Mouse (Mus musculus): ENCODE measurements around the gene Hnrnpll. TPM values are rescaled to one million over a fixed set of nuclear protein-coding genes. Genes with fewer than 3 reads are reported as not detected.

Gene Hnrnpll
- total RNA-seq, 2 experiments from 2014 or later = 22.9 to 27.7 TPM

DNA sequence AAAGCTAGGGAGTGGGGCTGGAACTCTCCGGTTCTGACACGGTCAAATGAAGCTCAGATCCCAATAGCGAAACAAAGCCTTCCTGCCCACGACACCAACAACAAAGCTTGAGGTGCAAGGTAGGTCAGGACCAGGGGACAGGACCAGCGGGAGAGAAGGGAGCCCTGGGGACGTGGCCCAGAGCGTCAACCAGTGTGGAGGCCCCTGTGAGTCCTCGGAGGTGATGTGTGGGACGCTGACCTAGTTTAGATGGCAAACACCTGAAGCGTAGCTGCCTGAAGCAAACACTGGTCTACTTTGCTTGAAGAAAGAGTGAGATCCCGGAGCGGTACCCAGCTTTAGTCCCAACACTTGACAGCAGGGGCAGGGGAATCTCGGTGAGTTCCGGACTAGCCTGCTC lies 62.5 kb downstream of the Hnrnpll start:
- DNase-seq = no peak

DNA sequence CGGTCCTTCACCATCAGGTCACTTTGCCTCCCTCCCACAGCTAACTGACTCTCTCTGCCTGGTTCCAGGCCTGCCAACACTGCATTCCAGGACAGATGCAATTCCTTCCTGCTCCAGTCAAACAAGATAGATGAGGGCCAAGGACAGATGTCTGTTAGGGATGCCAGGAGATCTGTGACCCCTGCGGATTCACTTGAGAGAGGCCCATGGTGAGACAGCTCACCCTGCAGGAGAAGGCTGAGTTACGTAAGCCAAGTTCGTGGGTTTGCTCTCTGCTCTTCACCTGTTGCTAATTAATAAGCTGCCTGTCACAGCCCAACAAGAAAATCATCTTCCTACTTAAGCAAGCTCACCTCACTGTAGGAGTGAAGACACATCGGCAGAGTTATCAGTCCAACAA lies 63.1 kb downstream of the Hnrnpll start:
- peak; percentile 24 for DNase-seq

DNA sequence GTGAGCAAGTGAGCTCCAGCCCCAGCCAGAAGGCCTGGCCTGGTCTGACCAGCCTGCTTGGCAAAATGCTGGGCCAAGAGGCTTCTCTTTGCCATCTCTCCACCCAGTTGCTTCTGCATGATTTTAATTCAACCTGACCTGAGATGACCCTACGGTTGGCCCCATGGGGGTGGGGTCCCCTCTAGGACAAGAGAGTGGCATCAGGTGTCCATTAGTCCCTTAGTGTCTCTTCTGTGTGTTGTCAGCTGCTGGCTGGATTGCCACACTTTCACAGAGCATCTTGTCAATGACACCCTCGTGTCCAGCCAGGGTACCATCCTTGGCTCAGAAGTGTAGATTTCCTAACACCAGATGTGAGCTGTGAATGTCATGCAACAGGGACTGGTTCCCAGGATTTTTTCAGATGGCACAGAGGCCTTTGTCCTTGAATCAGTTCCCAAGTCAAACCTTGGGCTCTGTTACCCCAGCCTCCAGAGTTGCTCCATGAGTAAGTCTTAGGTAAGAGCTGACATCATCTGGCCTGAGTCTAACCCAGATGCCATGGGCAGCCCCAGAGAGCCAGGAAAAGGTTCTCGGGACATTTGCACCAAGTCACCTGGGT lies 66.9 kb downstream of the Hnrnpll start:
- peak; percentile 50 for DNase-seq

DNA sequence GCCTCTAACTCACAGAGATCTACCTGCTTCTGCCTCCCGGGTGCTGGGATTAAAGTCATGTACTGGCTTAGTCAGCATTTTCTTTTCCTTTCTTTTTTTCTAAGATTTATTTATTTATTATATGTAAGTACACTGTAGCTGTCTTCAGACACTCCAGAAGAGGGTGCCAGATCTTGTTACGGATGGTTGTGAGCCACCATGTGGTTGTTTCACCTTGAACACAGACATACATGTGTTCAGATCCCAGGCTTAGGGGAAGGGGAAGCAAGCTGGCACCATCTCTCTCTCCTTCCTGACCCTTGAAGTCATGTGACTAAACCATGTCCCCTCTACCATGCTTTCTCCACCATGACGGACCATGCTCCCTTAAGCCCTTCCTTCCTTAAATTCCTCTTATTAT lies 70.0 kb downstream of the Hnrnpll start:
- no peak for DNase-seq

DNA sequence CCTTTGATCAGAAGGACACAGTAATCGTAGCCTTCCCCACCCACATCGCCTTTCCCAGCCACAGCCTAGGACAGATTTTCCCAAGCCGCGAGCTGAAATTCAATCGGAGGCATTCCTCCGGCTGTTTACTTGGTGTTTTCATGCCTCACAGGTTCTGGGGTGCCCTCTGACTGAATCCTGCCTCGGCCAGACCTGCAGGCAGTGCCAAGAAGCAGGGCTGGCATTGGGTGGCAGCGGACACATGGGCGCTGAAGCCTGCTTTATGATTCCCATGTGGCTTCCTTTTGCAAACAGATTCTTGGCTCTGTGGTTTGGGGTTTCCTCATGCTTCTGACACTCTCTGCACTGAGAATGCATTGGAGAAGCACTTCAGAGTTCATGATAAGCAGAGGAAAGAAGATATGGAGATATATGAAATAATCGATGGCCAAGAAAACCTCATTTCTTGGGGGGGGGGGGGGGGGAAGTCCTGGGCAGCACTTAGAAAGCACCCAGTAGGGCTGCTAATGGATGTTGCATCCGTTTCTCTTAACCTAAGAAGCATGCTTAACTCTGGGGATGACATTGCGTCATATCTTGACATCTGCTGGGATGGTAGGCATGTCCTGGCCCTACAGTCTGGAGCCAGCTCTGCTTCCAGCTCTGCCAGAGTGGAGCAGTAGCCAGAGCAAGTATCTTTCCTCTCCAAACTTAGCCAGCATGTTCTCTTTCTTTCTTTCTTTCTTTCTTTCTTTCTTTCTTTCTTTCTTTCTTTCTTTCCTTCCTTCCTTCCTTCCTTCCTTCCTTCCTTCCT lies 70.8 kb downstream of the Hnrnpll start:
- peak; percentile 35 for DNase-seq

DNA sequence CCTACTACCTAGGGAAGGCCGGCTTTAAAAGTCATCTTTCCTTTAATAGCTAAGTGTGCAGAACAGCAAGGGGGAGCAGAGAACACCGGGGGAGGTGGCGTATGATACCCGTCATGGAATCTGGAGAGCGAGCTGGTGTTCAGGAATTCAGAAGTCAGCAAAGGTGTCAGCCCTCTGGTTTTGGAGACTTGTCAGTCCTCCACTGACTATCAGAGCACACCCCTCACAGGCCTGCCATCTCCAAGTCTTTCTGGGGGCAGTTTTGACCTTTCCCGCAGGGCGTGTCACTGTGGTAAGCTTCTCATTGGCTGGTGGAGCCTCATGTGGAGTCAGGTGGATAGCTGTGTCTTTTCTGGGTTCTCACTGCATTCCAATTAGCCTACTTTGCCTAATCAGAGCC lies 72.0 kb downstream of the Hnrnpll start:
- DNase-seq = no peak

DNA sequence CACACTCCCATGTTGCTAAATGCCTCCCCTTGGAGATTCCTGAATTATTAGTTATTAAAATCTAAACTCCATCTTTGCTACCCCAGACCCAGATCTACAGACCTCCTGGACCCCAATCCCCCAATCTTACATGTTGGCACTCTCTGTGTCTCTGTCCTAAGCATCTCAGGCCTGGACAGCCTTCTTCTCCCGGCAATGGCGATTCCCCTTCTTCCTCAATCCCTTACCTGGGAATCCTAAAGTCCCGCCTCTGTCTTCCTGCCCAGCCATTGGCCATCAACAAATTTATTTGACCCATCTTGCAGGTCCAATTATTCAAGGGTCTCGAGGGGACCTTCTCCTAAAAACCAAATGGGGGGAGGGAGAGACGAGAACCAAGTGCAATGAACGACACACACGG lies 77.7 kb downstream of the Hnrnpll start:
- DNase-seq = no peak

DNA sequence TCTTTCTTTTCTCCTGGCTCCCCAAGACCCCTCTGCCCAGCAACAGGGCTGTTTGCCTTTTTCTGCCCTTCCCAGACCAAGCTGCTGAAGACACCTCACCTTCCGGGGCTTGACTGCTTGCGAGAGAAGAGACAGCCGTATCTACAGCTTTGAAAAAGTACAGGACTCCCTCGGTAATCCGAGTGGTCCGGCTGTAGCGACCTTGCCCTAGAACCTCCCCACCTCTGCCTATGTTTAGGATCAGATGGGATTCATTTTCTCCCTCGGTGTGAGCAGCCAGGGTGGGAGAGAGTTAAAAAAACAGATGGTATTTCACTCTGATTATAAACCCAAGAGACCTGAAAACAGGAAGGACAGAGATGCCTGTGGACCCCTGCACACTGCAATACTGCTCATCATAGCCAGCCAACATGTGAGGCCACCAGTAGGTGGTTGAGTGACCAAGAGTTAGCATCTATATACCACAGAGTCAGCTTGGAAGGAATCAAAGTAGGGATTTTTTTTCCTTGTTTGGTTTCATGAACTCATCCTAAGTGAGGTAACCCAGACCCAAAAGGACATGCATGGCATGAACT lies 79.1 kb downstream of the Hnrnpll start:
- no peak for DNase-seq

DNA sequence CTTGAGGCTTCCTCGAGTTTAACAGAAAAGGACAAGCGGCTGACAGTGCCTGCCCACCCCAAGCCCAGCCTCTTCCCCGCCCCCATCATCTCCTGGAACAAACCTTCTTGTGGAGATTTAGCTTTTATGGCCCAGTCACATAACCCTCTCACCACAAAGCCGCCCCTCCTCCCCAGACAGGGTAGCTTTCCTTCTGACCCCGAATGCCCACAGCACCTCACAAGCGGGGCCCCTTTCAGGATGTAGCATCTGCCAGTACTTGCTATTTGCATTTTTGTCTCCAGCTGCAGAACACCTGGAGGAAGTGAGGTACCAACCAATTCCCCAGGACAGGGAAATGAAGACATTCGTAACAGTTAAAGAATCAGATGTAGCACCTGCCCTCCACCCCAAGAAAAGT lies 79.6 kb downstream of the Hnrnpll start:
- DNase-seq = no peak

DNA sequence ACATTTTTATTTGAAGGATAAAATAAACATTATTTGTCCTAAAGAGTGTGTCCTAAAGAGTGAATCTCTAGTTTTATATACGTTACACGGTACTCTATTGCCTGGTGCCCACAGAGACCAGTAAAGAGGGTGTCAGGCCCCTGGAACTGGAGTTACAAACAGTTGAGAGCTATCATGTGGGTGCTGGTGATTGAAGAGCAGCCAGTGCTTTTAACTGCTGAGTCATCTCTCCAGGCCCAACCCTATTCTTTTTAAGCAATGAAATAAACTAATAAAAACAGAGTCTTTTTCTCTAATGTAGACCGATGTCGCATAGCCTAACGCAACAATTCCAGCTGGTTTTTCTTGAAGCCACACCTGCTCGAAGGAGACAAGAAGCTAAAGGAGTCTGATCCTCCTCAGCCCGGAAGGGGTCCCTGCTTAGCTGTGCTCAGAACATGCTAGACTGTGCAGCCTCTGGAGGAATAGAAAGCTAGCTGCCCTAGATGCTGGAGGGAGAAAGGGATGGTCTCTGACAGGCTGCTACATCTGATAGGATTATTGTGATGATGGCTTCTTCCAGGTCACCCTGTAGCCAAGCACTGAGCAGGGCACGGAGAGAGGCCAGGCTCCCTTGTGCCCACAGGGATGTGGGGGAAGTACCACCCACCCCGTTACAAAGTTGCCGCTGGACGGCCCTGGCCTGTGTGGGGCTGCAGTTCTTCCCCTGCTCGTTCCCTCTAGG lies 80.2 kb downstream of the Hnrnpll start:
- DNase-seq = no peak

DNA sequence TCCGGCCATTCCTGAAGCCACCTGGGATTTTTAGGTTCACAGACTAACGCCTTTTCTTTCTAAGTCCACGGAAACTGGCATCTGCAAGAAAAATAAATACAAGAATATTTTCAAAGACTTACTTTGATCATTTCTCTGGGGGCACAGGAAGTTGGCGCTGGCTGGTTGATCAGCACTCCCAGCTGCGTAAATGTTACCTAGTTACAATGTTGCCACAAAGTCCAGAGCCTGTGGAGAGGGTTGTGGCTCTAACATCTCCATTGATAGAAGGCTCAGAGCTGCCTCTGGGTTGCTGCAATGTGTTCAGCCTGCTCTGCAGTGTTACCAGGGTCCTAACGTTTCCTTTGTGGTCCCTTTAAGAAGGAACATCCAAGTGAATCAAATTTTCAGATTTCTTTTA lies 80.8 kb downstream of the Hnrnpll start:
- DNase-seq = no peak

DNA sequence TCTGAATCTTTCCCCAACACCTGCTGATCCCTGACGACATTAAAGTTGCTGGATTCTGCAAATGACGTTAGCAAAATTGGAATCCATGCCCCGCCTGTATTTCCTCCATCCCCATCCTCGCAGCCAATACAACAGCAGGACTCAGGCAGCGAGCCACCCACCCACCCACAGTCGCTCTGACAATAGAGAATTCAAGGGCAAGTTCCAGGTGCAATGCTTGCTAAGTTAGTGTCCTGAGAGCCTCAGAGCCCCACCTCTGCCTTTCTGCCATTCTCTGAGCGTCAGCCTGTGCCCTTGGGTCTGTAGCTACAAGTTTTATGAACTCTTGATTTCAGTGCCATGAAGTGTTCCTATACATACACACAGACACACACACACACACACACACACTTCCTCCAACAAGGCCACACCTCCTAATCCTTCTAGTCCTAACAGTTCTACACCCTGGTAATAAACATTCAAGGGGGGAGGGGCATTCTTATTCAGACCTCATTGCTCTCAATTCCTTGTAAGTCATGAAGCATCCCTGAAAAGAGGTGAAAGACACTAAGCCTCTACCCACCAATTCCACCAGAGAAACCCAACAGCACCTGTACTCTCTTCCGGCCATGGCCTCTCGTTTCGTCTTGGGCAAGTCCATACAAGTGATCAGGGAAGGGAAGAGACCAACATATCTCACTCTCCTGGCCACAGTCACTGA lies 81.6 kb downstream of the Hnrnpll start:
- peak; percentile 78 for DNase-seq

Other genes with a start within 250 kb of the Hnrnpll start
- gene Atl2, start 166.2 kb downstream of the Hnrnpll start, total RNA-seq (2021) = 10 to 100 TPM; 71.2 to 75.2 TPM
- gene Galm, start 65.1 kb upstream of the Hnrnpll start, total RNA-seq (2021) = 1 to 10 TPM; 2.1 to 2.5 TPM
- gene Srsf7, start 145.0 kb upstream of the Hnrnpll start, total RNA-seq (2021) = 10 to 100 TPM; 46.8 to 59.0 TPM
- gene Ttc39d, start 145.1 kb upstream of the Hnrnpll start, total RNA-seq (2021) = not detected
- gene Gemin6, start 162.1 kb upstream of the Hnrnpll start, total RNA-seq (2021) = 1 to 10 TPM; 5.6 to 6.1 TPM
- 1 to 10 TPM; 2.9 to 5.0 TPM for gene Morn2, start 227.9 kb upstream of the Hnrnpll start, total RNA-seq (2021)
- gene Dhx57, start 228.1 kb upstream of the Hnrnpll start, total RNA-seq (2021) = 10 to 100 TPM in 1 of 2 experiments, 1 to 10 TPM in 1; 8.4 to 11.7 TPM
- gene Arhgef33, start 245.1 kb upstream of the Hnrnpll start, total RNA-seq (2021) = under 1 TPM; 0.47 TPM

Data from gastrocnemius, postnatal 10 days (tissue).